Mouse (Mus musculus) heart, postnatal 25 days (tissue): Measurements from ENCODE around the gene Glis1. TPM values are rescaled to one million over a fixed set of nuclear protein-coding genes. Genes with fewer than 3 reads are reported as not detected.

Experiments used
- DNase-seq: peaks from one replicate; pipeline ENCODE4 v3.0.0; 2022; ENCODE audit warnings: low spot score
- intact Hi-C: fragments of 180-260 bp; cut with DNase I; formaldehyde crosslinking; loops from one replicate; pipeline ENCODE4 v1.15.1; 2025
- total RNA-seq, 2 experiments: library from RNA; stranded (reverse); gene quantifications; 2 replicates each; pipeline ENCODE4 v1.2.3; 2021

Glis1 gene
- total RNA-seq, 2 experiments from 2014 or later = 0.28 to 0.42 TPM

GRCm38 (mm10) chr4:107603208-107603607 is 168.8 kb downstream of the Glis1 start:
- no peak for DNase-seq
- intact Hi-C loops = no loop called here

GRCm38 (mm10) chr4:107605964-107606602 is 171.7 kb downstream of the Glis1 start:
- intact Hi-C loops = no loop called here
- no peak for DNase-seq

- DNase-seq = no peak
- intact Hi-C loops = no loop called here
These were observed 175.4 kb downstream of the Glis1 start for GRCm38 (mm10) chr4:107609775-107610174.

- intact Hi-C loops = no loop called here
These were observed 177.7 kb downstream of the Glis1 start for GRCm38 (mm10) chr4:107611888-107612650.

GRCm38 (mm10) chr4:107617596-107618230 is 183.3 kb downstream of the Glis1 start:
- intact Hi-C loops = no loop called here
- DNase-seq = no peak

More at GRCm38 (mm10) chr4:107611888-107612650, 177.7 kb downstream of the Glis1 start:
- no peak for DNase-seq

GRCm38 (mm10) chr4:107619487-107619886 is 185.1 kb downstream of the Glis1 start:
- DNase-seq = no peak
- intact Hi-C loops = no loop called here

- intact Hi-C loops = no loop called here
These were observed 187.0 kb downstream of the Glis1 start for GRCm38 (mm10) chr4:107621366-107621765.

GRCm38 (mm10) chr4:107622296-107622695 is 187.9 kb downstream of the Glis1 start:
- no peak for DNase-seq
- intact Hi-C loops = no loop called here

More at GRCm38 (mm10) chr4:107621366-107621765, 187.0 kb downstream of the Glis1 start:
- no peak for DNase-seq

- intact Hi-C loops = no loop called here
- DNase-seq = no peak
These were observed 189.5 kb downstream of the Glis1 start for GRCm38 (mm10) chr4:107623916-107624315.

GRCm38 (mm10) chr4:107624951-107625350 is 190.6 kb downstream of the Glis1 start:
- intact Hi-C loops = no loop called here
- DNase-seq = no peak

GRCm38 (mm10) chr4:107628226-107628625 is 193.8 kb downstream of the Glis1 start:
- DNase-seq = no peak
- intact Hi-C loops = no loop called here

GRCm38 (mm10) chr4:107628921-107629411 is 194.6 kb downstream of the Glis1 start:
- no peak for DNase-seq
- intact Hi-C loops = no loop called here

GRCm38 (mm10) chr4:107634631-107635030 is 200.2 kb downstream of the Glis1 start:
- no peak for DNase-seq
- intact Hi-C loops = no loop called here

GRCm38 (mm10) chr4:107636099-107636498 is 201.7 kb downstream of the Glis1 start:
- intact Hi-C loops = no loop called here
- no peak for DNase-seq

- DNase-seq = no peak
- intact Hi-C loops = no loop called here
These were observed 203.3 kb downstream of the Glis1 start for GRCm38 (mm10) chr4:107637670-107638069.

- intact Hi-C loops = no loop called here
These were observed 203.9 kb downstream of the Glis1 start for GRCm38 (mm10) chr4:107638303-107638702.

GRCm38 (mm10) chr4:107641624-107642023 is 207.2 kb downstream of the Glis1 start:
- intact Hi-C loops = no loop called here
- DNase-seq = no peak

More at GRCm38 (mm10) chr4:107638303-107638702, 203.9 kb downstream of the Glis1 start:
- DNase-seq = no peak

- DNase-seq = no peak
- intact Hi-C loops = no loop called here
These were observed 214.6 kb downstream of the Glis1 start for GRCm38 (mm10) chr4:107648959-107649485.

GRCm38 (mm10) chr4:107651021-107651496 is 216.7 kb downstream of the Glis1 start:
- no peak for DNase-seq
- intact Hi-C loops = loop anchor here (5.0 kb wide), 1 partner anchor 164 kb away; no protein-coding TSS in a partner anchor
